Mouse (Mus musculus) urinary bladder, adult 18-20 months (tissue): ENCODE results near the gene Nvl.

Source experiments
- DNase-seq, 2 experiments: peaks; one replicate each; pipeline ENCODE4 v3.0.0; 2022; ENCODE audit warnings: low spot score in 2 of 2, mixed read lengths in 2 of 2

The Nvl gene

DNA sequence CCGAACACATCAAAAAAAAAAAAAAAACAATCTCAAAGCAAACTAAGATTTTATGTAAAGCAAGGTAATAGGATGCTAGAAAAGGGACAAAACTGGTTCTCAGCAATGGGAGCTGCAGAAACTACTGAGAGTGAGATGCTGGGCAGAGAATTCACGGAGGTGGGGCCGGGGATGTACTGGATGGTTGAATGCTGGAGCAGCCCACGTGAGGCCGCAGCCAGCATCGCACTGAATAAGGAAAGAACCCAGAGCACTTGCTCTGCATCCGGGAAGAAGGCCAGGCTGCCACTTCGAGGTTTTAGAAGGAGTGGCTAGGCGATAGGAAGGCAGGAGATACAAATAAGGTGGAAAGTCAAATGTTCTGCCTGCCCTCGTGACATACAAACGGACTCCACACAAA lies 74.3 kb downstream of the Nvl start:
- DNase-seq, result no peak

DNA sequence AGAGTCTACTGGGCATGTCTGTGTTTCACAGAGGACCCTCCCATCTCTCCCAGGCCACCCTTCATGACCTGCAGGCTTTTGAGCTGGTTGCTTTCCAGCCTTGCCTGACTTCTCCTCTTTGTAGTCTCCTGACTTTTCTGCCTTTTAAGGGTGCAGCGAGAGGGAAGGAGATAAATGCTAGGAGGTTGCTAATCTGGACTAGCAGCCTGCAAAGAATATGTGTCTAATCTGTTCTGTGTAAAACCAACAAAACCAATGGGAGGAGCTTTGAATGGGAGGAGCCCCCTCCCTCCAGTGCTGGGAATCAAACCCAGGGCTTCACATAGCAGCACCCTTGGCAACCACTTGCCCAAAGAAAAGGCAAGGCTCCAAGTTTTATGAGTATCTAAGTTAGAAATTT lies 75.7 kb downstream of the Nvl start:
- no peak for DNase-seq

DNA sequence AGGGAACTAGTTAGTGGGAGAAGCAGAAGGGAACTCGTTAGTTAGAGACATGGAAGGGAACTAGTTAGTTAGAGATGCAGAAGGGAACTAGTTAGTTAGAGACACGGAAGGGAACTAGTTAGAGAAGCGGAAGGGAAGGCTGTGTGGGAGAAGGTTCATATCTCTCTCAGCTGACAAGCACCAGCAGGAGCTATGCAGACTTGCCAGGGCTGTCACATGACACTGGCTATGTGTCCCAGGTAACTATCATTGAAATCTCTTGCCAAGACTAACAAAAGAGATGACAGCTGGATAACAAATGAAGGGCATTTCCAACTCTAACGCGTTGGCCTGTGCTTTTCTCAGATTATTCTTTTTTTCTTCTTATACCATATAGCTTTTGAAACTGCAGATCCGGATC lies 79.4 kb downstream of the Nvl start:
- DNase-seq, result peak in 1 of 2 experiments; percentile 26

DNA sequence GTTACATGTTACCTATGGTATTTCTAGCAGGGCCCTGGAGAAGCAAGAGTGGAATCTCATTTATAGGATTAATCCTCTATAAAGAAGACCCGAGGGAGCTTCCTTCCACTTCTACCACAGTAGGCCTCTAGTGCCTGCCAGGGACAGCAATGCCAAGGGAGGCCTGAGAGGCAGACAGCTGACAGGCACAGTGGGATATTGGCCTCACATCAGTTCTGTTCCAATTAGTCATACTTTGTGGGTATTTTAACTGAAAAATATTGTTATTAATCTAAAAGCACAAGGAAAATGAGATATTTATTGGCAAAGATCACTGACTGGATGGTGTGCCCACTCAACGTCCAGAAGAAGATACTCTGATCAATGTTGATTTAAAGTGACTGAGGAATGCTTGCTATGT lies 80.0 kb downstream of the Nvl start:
- no peak for DNase-seq

DNA sequence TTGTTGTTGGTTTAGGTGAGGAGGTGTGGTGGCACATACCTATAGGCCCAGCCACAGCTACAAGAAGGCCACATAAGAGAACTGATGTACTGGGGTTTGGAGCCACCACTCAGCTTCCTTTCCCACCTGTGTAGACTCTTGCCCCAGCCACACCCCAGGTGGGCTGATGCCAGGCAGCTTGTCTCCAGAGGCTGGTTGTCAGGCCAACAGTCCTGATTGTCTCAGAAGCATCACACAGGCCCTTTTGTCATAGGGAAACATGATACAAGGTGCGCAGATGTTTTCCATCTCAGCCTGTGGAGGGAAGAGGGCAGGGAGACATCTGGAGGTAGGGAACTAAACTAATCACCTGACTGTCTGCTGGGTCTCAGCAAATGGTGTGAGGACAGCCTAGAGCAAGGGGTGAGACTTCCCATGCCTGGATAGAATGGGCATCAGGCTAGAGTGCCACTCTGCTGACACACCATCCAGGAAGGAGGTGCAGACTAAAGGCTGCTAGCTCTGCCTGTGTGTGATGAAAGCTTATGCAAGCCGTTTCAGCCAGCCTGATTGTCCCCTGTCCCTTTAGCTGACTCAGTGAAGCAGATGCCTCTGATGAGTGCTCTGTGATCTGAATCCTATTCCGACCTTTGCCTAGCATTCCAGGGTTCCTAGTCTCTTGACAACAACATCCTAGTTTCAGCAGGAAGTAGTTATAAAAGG lies 82.1 kb downstream of the Nvl start:
- no peak for DNase-seq

DNA sequence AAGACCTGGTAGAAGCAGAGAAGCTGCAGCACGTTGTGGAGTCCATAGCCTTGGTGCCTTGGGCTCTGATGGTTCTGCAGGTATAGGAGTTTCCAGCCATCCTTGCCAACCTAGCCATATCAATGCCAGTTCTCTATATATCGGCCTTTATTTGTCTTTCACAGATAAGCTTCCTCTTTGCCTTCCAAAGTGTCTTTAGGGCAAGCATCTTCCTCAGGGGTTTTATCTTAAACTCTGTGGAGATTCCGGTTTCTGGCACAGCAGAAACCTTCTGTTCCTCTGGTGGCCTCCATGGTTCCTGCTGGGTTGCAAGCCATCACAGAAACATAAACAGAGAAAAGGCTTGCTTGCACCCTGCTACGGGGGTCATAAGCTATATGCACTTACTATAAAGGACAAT lies 91.1 kb downstream of the Nvl start:
- no peak for DNase-seq

DNA sequence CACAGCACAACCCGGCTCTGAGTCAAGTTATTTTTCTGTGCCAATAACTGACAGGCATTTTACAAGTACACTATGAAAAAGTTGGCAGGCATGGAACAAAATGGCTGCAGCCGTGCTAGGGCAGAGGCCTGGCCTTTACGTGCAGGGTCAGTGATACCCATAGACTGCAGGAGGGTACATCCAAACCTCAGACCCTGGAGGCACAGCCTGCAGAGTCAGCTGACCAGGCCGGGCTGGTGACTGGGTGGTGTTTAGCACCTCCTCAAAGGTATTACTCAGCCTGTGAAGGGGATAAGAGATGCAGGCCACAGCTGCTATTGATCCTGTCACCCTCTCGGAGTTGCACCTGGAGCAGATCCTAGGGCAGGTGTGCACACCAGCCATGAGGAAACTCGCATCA lies 93.1 kb downstream of the Nvl start, which contains the start of gene 9130409I23Rik:
9130409I23Rik (plus strand) TSS at position 301 of the 400 bp plus-strand sequence.
- DNase-seq, result no peak

DNA sequence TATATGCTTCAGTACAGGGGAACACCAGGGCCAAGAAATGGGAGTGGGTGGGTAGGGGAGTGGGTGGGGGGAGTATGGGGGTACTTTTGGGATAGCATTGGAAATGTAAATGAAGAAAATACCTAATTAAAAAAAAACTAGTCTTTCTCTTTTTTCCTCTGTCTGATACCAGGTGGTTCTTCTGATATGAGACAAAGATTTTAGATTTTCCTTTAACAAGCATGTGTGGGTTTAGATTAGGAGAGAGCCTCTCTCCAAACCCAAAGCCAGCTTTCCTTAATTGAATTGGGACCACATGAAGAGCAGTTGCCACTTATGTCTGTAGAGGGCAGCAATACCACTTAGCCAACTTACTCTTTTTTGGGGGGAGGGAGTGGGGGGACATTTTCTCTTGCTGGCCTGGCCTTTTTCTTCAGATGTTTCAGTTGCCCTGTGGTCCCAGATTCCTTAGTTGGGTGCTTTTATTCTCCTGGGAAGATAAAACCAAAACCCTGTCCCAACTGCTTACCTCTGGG lies 94.6 kb downstream of the Nvl start:
- no peak for DNase-seq

DNA sequence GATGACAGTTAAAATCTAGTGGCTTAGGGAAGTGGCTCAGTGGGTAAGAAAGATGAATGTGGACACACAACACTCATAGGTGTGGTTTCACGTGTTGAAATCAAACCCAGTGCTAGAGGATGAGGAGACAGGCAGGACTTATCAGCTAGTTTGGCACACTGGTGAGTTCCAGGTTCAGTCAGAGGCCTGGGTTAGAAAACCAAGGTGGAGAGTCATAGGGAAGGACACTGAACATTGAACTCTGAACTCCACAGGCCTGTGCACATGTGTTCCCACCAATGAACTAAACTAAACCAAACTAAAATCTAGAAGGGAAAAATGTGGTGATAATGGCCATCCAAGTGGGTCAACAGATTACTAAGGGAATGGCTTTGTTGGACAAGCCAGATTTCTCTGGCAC lies 96.5 kb downstream of the Nvl start:
- DNase-seq, result no peak

DNA sequence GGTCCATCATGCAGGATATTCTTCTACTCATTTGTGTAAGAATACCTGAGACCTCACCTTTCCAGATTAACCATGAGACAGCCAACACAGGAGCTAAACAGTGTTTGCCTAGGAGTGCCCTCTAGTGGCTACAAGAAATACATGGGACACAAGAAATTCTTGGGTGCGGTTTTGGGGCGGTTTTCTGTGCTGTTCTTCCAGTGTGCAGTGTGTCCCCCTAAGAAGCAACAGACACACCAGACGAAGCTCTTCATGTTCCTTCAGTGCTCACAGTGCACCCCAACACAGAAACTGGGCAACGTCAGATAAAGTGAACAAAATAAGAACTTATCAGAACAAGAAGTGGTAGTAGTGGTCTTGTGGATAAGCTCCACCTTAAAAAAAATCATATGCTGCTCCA lies 104.4 kb downstream of the Nvl start:
- DNase-seq, result no peak

DNA sequence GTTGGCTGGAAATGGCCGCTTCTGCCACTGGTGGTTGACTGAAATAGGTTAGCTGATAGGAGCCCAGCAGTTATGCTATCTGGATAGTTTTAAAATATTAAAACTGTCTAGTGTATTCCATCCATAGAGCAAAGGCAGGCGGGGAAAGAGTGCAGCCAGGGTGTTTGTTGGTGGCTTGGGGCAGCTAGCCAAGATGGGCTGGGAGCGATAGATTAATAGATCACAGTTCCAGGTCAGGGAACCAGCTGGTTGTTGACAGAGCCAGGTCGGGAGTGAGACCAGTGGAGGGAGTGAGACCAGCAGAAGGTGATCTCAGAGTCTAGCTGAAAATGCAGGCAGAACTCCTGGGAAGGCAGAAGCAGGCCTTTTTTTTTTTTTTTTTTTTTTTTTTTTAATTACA lies 106.4 kb downstream of the Nvl start:
- DNase-seq, result no peak
